Mouse (Mus musculus): Measurements from ENCODE around the gene Fyn.

Fyn gene

GRCm38 (mm10) chr10:39379287-39379686, 10.6 kb downstream of the Fyn start:
- DNase-seq: no peak

GRCm38 (mm10) chr10:39379721-39380370, 11.2 kb downstream of the Fyn start:
- no peak for DNase-seq

- DNase-seq: no peak
Observed at GRCm38 (mm10) chr10:39385259-39385658, 16.6 kb downstream of the Fyn start.

- DNase-seq: no peak
Observed at GRCm38 (mm10) chr10:39386203-39386602, 17.5 kb downstream of the Fyn start.

GRCm38 (mm10) chr10:39387024-39387423, 18.4 kb downstream of the Fyn start:
- DNase-seq: no peak

GRCm38 (mm10) chr10:39387556-39387955, 18.9 kb downstream of the Fyn start:
- DNase-seq: no peak

GRCm38 (mm10) chr10:39388144-39388543, 19.5 kb downstream of the Fyn start:
- no peak for DNase-seq

GRCm38 (mm10) chr10:39389451-39389891, 20.8 kb downstream of the Fyn start:
- DNase-seq: no peak

GRCm38 (mm10) chr10:39390541-39390940, 21.9 kb downstream of the Fyn start:
- no peak for DNase-seq

- no peak for DNase-seq
Observed at GRCm38 (mm10) chr10:39392900-39393483, 24.3 kb downstream of the Fyn start.

GRCm38 (mm10) chr10:39395544-39395943, 26.9 kb downstream of the Fyn start:
- no peak for DNase-seq

GRCm38 (mm10) chr10:39398924-39399323, 30.3 kb downstream of the Fyn start:
- no peak for DNase-seq

- DNase-seq: no peak
Observed at GRCm38 (mm10) chr10:39400155-39400554, 31.5 kb downstream of the Fyn start.

- no peak for DNase-seq
Observed at GRCm38 (mm10) chr10:39402487-39402886, 33.8 kb downstream of the Fyn start.

GRCm38 (mm10) chr10:39403706-39404105, 35.1 kb downstream of the Fyn start:
- DNase-seq: no peak

- DNase-seq: no peak
Observed at GRCm38 (mm10) chr10:39404175-39404574, 35.5 kb downstream of the Fyn start.

- DNase-seq: no peak
Observed at GRCm38 (mm10) chr10:39405982-39406797, 37.5 kb downstream of the Fyn start.

- no peak for DNase-seq
Observed at GRCm38 (mm10) chr10:39406798-39407189, 38.1 kb downstream of the Fyn start.

- DNase-seq: no peak
Observed at GRCm38 (mm10) chr10:39407553-39407952, 38.9 kb downstream of the Fyn start.

- DNase-seq: no peak
Observed at GRCm38 (mm10) chr10:39409602-39410001, 40.9 kb downstream of the Fyn start.

GRCm38 (mm10) chr10:39410151-39410649, 41.5 kb downstream of the Fyn start:
- DNase-seq: no peak

- DNase-seq: no peak
Observed at GRCm38 (mm10) chr10:39411857-39412559, 43.4 kb downstream of the Fyn start.
